Mouse (Mus musculus) G1E (cell line): ENCODE measurements around the gene Lypd3. TPM values are rescaled to one million over a fixed set of nuclear protein-coding genes. Genes with fewer than 3 reads are reported as not detected.

Source experiments
- ATAC-seq: 2 replicates; pipeline ENCODE4 v1.8.0; 2016; ENCODE audit warnings: mild to moderate bottlenecking; ENCODE audit not compliant: insufficient number of reproducible peaks, poor library complexity, low FRiP score, severe bottlenecking; ENCODE audit errors: extremely low read depth
- DNase-seq: peaks from one replicate; pipeline ENCODE4 v3.0.0; 2012; ENCODE audit warnings: low spot score
- H3K27me3 ChIP-seq: 2 replicates; pipeline ENCODE4 v1.6.1; 2012; ENCODE audit warnings: mild to moderate bottlenecking, low read length, inconsistent platforms; ENCODE audit not compliant: insufficient read depth
- H3K36me3 ChIP-seq: replicated peaks from 2 replicates; pipeline ENCODE3; 2012; ENCODE audit warnings: mild to moderate bottlenecking, inconsistent platforms
- H3K4me1 ChIP-seq: 2 replicates; pipeline ENCODE4 v1.6.1; 2012; ENCODE audit warnings: low read depth, low read length, inconsistent platforms, mixed read lengths; ENCODE audit not compliant: insufficient read depth
- H3K4me3 ChIP-seq: 2 replicates; pipeline ENCODE4 v1.5.1; 2012; ENCODE audit warnings: low read depth, mild to moderate bottlenecking, inconsistent platforms, low read length, moderate library complexity, mixed read lengths
- H3K9me3 ChIP-seq: replicated peaks from 2 replicates; pipeline ENCODE4 v1.6.1; 2012; ENCODE audit warnings: inconsistent platforms
- CTCF ChIP-seq: IDR thresholded peaks from 2 replicates; pipeline ENCODE4 v1.5.1; 2012; ENCODE audit warnings: low read depth, low read length, inconsistent platforms, mixed read lengths
- GATA1 ChIP-seq: IDR thresholded peaks from 2 replicates; pipeline ENCODE4 v1.6.1; 2012; ENCODE audit warnings: borderline replicate concordance, low read length, inconsistent platforms, mixed read lengths
- GATA2 ChIP-seq: IDR thresholded peaks from 2 replicates; pipeline ENCODE4 v1.6.1; 2012; ENCODE audit warnings: low read depth, low read length, inconsistent platforms, borderline replicate concordance
- POLR2AphosphoS5 ChIP-seq: IDR thresholded peaks from 2 replicates; pipeline ENCODE4 v1.6.1; 2012; ENCODE audit warnings: low read depth, low read length, inconsistent platforms; ENCODE audit not compliant: insufficient replicate concordance
- TAL1 ChIP-seq: conservative IDR thresholded peaks from 2 replicates; pipeline ENCODE4 v1.6.1; 2012; ENCODE audit warnings: low read depth, low read length, inconsistent platforms, mixed read lengths
- polyA plus RNA-seq: library from polyadenylated mRNA; stranded (reverse); fragments of >175 nt; gene quantifications from 2 replicates; pipeline ENCODE4 v1.2.3, GENCODE M21; 2012
- total RNA-seq, 2 experiments: library from RNA; stranded (forward) in 1 of 2; stranded (reverse) in 1 of 2; fragments of 200-1000 nt in 1 of 2; fragments of >200 nt in 1 of 2; fragmentation: Nextera tagmentation in 1 of 2; gene quantifications; 2 replicates each; pipeline ENCODE4 v1.2.3; 2014 to 2017

Gene Lypd3
- total and polyA plus RNA-seq, 3 experiments, result not detected

DNA sequence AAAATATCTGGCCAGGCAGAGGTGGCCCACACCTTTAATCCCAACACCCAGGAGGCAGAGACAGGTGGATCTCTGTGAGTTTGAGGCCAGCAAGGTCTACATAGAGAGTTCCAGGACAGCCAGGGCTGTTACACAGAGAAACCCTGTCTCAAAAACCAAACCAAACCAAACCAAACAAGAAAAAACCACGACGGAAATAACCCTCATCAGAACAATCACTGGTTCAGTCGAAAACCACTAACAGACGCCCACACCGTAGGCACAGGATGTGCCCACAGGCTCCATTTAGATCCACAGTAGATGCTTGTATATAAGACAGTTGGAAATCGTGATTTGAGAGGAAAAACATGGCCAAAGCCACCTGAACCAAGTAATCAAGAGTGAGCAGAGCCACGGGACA, 8.6 kb downstream of the Lypd3 start:
- H3K36me3 ChIP-seq, result no peaks in the 10 kb centered on the region
- no peaks in the 10 kb centered on the region for H3K9me3 ChIP-seq
- DNase-seq (no peak), ATAC-seq (no peak)
- H3K4me1 ChIP-seq, result no peaks in the 10 kb centered on the region
- TF ChIP-seq CTCF (no peak), GATA1 (no peak), POLR2AphosphoS5 (no peak), GATA2 (no peak), TAL1 (no peak)
- no peak overlapping the region for H3K4me3 ChIP-seq
- H3K27me3 ChIP-seq, result peaks cover 16% of the 10 kb centered on the region

DNA sequence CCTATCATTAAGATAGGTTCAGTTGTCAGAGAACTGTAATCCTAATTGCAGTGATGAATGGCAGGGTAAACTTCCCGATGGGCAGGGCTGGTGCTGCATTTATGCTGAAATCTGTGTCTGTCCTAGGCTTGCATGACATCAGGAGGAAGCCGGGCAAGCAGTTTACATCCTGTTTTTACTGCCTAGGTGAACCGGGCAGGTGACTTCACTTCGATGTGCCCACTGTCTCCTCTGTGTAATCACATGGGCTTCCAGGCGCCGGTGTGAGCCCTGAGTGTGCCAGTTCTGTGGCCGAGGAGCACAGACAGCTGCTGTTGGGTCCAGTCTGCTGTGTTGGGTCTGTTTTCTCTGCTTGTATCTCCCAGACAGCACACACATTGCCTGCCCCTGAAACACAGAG, 10.1 kb downstream of the Lypd3 start:
- H3K9me3 ChIP-seq, result no peaks in the 10 kb centered on the region
- no peak overlapping the region for H3K4me3 ChIP-seq
- H3K36me3 ChIP-seq, result no peaks in the 10 kb centered on the region
- H3K4me1 ChIP-seq, result no peaks in the 10 kb centered on the region
- TF ChIP-seq GATA1 (no peak), GATA2 (no peak), CTCF (no peak), TAL1 (no peak), POLR2AphosphoS5 (no peak)
- peaks cover 16% of the 10 kb centered on the region for H3K27me3 ChIP-seq
- no peak for DNase-seq
- no peak for ATAC-seq

DNA sequence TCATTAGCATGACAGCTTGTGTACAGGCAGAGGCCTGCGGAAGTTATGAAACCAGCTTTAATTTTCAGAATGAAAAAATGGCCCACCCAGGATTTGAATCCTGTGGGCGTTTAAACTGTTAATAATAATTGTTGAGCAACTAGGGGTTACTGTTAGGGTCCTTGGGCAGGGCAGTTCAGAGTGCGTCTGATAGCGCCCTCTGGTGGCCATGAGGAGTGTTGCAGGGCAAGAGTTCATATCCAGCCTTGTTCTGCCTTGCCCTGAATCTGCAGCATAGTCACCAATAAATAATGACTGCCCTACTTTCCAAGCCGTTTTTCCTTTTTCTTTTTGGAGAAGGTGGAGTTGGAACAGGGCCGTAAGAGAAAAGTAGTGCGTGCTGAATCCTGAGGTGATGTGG, 17.3 kb downstream of the Lypd3 start:
- no peak overlapping the region for H3K4me3 ChIP-seq
- no peaks in the 10 kb centered on the region for H3K9me3 ChIP-seq
- DNase-seq (peak; percentile 31), ATAC-seq (no peak)
- peaks cover 8% of the 10 kb centered on the region; the same call in 1 of the 2 replicates for H3K27me3 ChIP-seq
- H3K4me1 ChIP-seq, result no peaks in the 10 kb centered on the region
- no peaks in the 10 kb centered on the region for H3K36me3 ChIP-seq
- TF ChIP-seq TAL1, result no peak
- TF ChIP-seq GATA1, result no peak
- TF ChIP-seq CTCF, result peak; percentile 96
- TF ChIP-seq POLR2AphosphoS5, result no peak

DNA sequence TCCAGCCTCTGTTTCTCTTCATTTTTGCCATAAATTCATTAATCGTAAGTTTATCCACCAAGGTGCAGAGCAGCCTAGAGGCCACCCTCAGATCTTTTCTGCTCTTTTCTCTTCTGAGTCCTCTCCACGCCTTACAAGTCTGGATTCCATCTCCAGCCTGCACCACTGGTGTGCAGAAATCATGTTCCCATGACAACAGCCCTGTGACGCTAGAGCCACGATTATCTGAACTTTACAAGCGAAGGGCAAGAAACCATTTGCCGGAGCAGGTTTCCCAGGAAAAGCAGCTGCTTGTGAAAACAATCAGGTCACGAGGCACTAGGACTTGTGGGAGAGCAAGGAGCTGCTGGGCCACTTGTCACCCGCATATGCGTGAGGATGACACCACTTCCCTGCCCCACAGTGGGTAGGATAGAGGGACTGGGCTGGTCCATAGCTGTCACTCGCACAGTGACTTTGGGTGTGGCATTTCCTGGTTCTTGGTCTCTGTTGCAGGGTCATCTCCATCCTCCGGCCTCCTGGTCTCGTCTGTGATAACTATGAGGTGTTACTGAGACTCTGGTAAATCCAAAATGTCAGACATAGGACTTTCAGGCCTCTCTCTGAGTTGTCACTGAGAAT, 23.5 kb downstream of the Lypd3 start:
- Histone ChIP-seq H3K4me1 (peaks cover 20% of the 10 kb centered on the region), H3K27me3 (no peaks in the 10 kb centered on the region), H3K36me3 (no peaks in the 10 kb centered on the region), H3K4me3 (no peak overlapping the region), H3K9me3 (0 out of 2 replicates have a peak, but pooled peaks cover 1% of the 10 kb centered on the region)
- no peak for DNase-seq
- TF ChIP-seq CTCF, result no peak
- no peak for TF ChIP-seq GATA2
- TF ChIP-seq POLR2AphosphoS5, result no peak
- no peak for TF ChIP-seq TAL1
- TF ChIP-seq GATA1, result no peak
- no peak for ATAC-seq

DNA sequence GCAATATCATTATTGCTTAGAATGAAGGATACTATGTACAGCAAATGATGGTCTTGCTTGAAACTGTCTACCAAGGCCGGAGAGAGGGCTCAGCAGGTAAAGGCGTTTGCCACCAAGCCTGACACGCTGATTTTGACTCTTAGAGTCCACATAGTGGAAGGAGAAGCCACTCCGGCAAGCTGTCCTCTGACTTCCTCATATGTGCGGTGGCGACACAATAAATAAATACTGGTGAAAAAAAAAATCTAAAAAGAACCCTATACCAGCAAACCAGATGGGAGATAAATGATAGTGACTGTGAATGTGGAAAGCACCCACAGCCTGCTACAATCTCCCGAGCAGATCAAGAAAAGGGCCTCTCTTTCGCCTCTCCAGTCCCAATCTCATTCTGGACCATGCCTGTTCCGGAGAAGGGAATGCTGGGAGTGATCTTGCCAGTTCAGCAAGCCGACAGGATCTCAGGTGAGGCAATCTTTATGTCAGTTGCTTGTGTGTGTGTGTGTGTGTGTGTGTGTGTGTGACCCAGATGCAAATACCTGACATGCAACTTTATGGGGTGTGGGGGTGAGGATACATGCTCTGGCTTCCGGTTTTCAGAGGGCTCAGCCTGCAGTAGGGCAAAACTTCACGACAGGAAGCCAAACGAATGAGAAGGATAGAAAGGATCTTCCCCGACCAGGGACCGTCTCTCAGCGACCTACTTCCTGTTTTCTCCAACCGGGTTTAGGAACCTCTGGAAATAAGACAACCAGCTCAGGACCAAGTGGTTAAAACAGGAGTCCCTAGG, 25.0 kb downstream of the Lypd3 start:
- peaks cover 5% of the 10 kb centered on the region for H3K27me3 ChIP-seq
- DNase-seq (peak; percentile 52), ATAC-seq (no peak; the same call in 1 of the 2 replicates)
- H3K36me3 ChIP-seq, result no peaks in the 10 kb centered on the region
- peaks cover 20% of the 10 kb centered on the region for H3K4me1 ChIP-seq
- no peak for TF ChIP-seq POLR2AphosphoS5
- TF ChIP-seq TAL1, result no peak
- TF ChIP-seq GATA1, result no peak
- no peak for TF ChIP-seq CTCF
- TF ChIP-seq GATA2, result no peak
- peak overlapping the region; percentile 26; the same call in 1 of the 2 replicates for H3K4me3 ChIP-seq
- 0 out of 2 replicates have a peak, but pooled peaks cover 1% of the 10 kb centered on the region for H3K9me3 ChIP-seq

DNA sequence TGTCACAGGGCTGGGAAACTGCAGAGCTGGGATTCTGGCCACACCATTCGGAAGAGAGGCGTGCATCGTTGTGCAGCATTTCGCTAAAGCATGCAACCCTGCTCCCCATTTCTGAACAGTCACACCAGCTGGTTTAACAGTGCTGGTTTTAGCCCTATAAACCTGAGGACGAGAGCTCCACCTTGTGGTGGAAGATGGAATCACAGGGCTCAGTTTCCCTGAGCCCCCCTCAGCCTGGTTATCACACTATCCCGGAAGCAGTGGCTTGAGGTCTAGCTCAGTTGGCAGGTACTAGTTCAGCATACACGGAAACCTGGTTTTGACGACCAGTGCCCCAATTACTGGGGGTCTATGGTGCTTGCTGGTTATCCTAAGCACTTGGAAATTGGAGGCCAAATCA, 26.2 kb downstream of the Lypd3 start:
- DNase-seq (peak; percentile 61), ATAC-seq (peak; percentile 58; the same call in 1 of the 2 replicates)
- TF ChIP-seq POLR2AphosphoS5 (no peak), CTCF (peak; percentile 98)

DNA sequence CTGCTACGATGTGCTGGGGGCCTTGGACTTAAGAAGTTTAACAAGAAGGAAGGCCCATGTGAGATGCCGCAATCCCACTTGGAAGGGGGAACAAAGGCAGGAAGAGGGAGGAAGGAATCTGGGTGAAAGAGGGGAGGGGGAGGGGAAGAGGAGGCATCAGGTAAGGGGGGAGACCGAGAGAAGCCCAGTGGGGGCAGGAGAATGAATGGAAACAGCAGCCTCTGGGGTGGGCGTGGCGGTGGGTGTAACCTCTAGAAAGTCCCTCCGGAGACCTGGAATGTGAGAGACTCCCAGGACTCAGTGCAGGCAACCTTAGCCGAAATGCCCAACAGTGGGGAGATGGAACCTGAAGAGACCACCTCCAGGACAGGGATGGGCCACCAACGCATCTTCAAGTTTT, 28.0 kb downstream of the Lypd3 start:
- H3K4me3 ChIP-seq, result no peak overlapping the region
- H3K27me3 ChIP-seq, result peaks cover 17% of the 10 kb centered on the region
- no peak for ATAC-seq
- H3K9me3 ChIP-seq, result no peaks in the 10 kb centered on the region
- H3K36me3 ChIP-seq, result no peaks in the 10 kb centered on the region
- peaks cover 20% of the 10 kb centered on the region for H3K4me1 ChIP-seq
- TF ChIP-seq POLR2AphosphoS5, result no peak
- DNase-seq, result no peak

More for the DNA sequence above, 26.2 kb downstream of the Lypd3 start:
- Histone ChIP-seq H3K4me3 (no peak overlapping the region), H3K27me3 (peaks cover 7% of the 10 kb centered on the region), H3K9me3 (0 out of 2 replicates have a peak, but pooled peaks cover 1% of the 10 kb centered on the region), H3K4me1 (peaks cover 20% of the 10 kb centered on the region), H3K36me3 (no peaks in the 10 kb centered on the region)
